Mouse (Mus musculus) embryo, embryonic 9.5 days (tissue): Measurements from ENCODE around the gene Rdm1.

Source experiments
- DNase-seq: peaks from one replicate; pipeline ENCODE4 v3.0.0-alpha.2; 2017; ENCODE audit errors: extremely low spot score

The Rdm1 gene

DNA sequence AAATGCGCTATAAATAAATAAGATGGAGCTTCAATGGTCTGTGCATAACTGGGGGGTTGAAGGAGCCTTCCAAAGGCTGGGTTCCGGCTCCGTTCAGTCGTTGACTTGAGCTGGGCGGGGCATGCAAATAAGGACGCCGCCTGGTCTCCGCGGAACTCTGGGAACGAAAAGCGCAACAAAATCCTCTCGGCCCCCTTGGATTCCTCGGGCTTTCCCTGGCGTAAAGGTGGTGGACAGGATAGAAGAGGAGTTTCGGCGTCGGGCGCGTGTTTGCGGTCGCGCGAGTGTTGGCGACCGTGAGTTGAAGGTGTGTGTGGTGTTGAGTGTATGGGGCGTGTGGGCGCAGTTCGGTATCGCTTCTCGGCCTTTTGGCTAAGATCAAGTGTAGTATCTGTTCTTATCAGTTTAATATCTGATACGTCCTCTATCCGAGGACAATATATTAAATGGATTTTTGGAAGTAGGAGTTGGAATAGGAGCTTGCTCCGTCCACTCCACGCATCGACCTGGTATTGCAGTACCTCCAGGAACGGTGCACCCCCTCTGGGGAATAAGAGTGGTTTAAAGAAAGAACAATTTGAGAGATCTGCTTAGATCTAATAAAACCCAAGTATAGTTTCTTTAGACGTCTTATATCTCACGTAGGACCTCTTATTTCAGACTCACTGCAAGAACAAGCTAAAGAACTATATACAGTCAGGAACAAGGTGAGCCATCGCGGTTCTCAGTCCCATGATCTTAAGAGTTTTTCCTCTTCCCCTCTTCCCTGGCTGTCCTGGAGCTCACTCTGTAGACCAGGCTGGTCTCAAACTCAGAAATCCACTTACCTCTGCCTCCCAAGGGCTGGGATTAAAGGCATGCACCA lies 31.1 kb downstream of the Rdm1 start:
- DNase-seq = peak; percentile 89

DNA sequence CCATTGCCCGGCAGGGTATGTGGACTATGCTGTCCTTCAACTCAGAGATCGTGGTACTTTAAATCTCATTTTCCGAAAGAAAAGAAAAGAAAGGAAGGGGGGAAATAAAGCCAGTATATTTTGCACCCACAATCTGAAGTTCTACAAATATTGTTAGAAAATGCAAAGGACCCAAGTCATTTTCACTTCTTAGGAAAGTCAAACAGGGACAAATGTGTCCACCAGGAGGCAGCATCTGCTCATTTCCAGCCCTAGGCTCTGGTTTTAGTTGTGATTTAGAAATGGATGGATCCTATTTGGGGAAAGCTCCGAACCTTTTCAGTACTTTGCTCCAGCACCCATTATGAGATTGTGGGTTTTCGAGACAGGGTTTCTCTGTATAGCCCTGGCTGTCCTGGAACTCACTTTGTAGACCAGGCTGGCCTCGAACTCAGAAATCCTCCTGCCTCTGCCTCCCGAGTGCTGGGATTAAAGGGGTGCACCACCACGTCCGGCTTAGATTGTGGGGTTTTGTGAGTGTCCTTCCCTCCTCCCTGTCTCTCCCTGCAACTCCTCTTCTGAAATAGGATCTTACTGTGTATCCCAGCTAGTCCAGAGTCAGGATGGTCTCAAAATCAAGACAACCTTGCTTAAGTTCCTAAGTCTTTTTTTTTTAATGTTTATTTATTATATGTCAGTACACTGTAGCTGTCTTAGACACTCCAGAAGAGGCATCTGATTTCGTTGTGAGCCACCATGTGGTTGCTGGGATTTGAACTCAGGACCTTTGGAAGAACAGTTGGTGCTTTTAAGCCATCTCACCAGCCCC lies 32.0 kb downstream of the Rdm1 start:
- DNase-seq = peak; percentile 82

DNA sequence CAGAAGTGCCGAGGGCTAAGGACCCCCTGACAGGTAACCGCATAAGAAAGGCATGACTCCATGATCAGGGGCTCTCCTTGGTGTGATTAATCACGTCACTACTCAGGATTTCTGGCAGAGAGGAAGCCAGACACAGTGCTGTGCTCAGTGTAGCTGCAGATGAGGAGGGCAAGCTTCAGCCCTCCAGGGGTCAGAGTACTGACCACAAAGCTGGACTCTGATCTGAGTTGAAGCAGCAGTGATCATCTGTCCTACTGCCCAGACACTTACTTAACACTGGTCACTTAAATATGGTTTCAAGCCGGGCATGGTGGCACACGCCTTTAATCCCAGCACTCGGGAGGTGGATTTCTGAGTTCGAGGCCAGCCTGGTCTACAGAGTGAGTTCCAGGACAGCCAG lies 34.2 kb downstream of the Rdm1 start:
- DNase-seq = no peak

DNA sequence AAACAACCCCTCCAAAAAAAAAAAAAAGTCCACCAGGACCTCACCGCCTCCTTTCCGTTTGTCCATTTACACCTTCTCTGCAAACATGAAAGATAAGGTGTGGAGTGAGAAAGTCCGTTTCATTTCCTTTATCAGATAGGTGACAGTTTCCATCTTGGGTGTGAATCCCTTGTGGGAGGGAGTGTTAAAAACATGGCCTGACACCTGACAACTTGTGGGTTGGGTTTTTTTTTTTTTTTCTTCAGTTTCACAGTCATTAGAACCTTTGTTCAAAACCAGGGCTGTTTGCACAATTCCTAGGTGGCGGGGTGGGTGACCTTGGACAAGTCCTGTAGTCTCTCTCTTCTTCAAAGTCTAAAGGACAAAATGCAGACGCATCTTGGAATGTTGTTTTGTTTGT lies 34.8 kb downstream of the Rdm1 start:
- DNase-seq = no peak

DNA sequence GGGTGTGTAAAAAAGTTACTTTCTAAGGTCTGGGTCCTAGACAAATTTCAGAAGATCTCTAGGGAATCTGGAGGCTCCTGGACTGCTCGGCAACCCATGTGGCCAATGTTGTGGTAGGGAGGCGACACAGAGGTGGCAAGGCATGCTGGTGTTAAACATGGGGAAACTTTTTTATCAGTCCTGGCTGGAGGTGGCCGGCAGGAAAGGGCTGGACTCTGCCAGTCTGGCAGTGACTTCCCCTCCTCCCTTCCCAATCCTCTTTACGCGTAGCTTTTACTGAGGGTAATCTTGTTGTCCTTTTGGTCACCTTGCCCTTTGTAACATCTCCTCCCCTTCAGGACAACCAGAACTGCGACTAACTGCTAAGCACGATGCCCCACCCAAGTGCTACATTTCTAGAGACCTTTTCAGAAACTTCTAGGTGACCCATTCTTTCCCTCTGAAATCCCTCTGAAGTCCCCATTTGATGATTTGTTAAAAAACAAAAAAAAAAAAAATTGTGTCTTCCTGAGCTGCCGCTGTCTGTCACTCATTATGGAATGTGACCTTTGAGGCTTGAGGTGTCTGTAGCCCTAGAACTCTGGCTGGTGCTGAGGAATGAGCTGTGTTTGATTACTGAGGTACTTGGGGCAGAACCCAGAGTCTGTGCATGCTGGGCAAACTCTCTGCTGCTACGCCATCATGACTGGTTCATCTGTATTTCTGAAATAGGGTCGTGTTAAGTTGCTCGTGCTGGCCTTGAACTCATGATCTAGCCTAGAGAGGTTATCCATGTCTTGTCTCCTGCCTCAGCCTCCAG lies 36.4 kb downstream of the Rdm1 start:
- DNase-seq = no peak

DNA sequence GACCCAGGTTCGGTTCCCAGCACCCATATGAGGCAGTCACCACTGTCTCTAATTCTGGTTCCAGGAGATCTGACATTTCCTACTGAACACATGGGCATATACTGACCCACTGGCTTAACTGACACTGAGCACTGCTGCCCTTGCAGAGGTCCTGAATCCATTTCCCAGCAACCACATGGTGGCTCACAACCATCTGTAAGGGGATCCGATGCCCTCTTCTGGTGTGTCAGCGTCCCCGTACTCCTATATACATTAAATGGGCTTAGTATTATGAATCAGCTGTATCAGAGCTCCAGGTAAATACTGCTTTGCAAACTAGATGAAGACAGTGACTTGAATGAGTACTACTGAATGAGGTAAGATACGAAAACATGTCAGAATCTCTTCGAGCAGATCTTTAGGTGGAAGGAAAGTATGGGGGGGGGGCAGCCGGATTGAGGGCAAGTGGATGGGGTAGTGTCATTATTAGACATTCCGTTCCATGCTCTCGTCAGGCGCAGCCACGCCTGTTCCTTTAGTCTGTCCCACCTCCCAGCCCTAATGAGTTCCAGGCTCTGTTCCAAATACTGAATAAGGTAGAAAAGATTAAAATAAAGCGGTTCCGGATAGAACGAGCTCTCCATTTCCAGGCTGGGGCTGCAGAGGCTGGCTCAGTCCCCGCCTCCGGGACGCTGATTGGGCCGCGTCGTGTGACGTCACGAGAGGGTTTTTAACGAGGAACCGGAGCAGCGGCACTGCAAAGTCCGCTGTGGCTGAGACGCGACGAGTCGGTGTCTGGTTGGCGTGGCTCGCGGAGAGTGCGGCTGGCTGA lies 38.0 kb downstream of the Rdm1 start, which contains the start of gene Arl4d:
Arl4d (plus strand) TSS at position 717 of the 811 bp plus-strand sequence.
- peak; percentile 93 for DNase-seq

DNA sequence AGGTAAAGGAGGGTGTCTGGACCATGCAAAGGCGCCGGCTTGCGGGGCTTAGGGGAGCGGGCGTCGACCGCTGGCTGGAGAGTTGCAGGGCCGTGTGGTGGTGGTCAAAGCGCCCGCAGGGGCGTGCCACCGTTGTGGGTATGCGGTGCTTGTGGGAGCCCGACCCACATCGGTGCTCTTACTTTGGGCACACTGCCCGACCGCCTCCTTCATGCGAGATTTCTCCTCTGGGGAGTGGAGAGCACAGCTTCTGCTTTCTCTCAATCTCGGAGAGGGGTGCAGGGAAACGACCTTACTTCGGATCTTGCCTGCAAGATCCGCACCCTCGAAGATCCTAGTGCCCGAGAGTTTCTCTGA lies 38.6 kb downstream of the Rdm1 start:
- no peak for DNase-seq

DNA sequence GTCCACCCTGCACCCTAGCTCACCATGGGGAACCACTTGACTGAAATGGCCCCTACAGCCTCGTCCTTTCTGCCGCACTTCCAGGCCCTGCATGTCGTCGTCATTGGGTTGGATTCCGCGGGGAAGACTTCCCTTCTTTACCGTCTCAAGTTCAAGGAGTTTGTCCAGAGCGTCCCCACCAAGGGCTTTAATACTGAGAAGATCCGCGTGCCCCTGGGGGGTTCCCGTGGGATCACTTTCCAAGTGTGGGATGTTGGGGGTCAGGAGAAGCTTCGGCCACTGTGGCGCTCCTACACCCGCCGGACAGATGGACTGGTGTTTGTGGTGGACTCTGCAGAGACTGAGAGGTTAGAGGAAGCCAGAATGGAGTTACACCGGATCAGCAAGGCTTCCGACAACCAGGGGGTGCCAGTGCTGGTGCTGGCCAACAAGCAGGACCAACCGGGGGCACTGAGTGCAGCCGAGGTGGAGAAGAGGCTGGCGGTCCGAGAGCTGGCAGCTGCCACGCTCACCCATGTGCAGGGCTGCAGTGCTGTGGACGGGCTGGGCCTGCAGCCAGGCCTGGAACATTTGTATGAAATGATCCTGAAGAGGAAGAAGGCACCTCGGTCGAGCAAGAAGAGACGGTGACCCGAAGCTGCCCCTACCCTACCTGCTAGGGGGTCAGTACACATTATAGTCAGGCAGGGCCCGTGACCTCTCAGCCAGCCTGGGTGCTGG lies 39.8 kb downstream of the Rdm1 start:
- no peak for DNase-seq

DNA sequence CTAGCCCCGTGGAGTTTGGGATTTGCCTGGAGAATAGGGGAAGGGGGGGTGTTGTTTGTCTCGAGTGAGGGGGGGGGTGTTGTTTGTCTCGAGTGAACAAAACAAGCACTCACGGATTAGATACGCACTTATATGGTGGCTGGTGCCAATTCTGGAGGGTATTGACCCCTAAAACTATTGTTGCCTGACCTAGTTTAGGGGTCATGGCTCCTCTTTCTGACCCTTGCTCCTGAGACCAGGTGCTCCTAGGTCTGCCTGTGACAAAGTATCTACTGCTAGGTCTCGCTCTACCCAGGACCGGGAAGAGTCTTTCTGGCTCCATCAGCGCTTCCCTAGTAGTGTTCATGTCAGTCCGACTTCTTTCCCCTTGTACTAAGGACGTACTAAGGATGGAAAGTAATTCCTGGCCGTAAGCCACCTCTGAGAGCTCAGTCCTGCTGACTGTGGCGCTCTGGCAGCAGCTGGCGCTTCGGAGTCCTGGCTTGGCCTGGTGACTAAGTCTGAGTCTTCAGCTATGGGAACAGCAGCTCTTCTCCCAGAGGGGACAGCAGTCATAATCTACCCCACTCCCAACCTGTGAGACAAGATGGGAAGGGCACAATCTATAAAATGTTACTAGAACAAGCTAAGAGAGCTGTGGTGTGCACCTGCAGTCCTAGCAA lies 41.0 kb downstream of the Rdm1 start:
- DNase-seq = no peak

DNA sequence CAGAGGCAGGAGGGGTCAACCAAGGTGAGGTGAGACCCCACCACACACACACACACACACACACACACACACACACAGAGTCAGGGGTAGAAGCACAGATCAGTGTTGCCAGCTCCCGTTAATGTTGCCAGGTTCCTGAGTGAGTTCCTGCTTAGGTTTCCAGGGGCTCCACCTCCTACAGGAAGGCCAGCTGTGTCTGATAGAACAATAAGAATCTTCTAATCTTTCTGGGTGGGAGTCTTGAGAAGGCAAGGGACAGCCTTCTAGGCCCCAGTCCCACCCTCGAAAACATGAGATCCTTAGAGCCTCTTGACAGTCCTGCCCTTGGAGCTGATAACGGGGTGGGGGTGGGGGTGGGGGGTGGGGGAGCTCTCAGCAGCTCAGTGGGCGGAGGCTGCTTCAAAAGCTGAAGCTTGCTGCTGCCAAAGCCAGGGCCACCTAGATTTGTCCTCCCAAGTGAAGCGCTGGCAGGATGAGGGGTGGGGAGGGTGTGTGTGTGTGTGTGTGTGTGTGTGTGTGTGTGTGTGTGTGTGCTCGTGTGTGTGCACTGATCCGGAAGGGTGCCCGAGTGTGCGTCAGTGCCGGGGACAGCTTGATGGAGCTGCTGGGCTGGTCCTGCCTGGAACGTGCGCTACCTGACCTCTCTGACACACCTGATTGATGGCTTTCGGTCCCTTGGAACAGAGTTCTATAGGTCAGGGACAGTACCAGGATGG lies 41.7 kb downstream of the Rdm1 start:
- DNase-seq = no peak

DNA sequence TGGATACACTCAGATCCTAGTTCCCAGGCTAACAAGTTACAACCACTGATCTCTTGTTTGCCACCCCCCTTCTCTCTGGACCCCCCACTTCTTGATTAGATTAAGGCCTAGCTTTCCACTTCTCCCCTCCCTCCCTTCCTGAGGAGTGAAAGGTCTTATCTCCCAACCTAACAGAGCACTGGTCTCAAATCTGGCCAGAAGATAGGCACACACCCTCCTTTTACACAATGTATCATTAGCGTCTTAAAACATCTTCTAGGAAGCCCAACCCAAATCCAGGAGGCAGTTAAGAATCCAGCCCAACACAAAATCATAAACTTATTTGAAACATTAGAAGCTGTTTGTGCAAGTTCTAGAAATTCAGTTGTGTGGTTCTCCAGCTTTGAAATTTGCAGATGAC lies 43.3 kb downstream of the Rdm1 start:
- no peak for DNase-seq

DNA sequence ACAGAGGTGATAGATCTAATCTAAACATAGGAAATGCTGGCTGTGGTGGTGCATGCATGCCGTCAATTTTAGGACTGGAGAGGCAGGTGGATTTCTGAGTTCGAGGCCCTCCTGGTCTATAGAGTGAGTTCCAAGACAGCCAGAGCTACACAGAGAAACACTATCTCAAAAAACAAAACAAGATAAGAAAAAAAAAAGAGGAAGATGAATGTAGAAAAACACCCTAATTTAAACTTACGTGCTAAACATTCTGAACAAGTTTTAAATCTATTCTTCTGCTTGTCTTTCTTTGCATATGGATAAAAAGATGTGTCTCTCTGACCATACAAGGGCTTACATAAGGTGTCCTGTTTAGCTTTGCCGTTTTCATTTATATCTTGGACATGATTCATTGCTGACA lies 44.3 kb downstream of the Rdm1 start:
- no peak for DNase-seq

DNA sequence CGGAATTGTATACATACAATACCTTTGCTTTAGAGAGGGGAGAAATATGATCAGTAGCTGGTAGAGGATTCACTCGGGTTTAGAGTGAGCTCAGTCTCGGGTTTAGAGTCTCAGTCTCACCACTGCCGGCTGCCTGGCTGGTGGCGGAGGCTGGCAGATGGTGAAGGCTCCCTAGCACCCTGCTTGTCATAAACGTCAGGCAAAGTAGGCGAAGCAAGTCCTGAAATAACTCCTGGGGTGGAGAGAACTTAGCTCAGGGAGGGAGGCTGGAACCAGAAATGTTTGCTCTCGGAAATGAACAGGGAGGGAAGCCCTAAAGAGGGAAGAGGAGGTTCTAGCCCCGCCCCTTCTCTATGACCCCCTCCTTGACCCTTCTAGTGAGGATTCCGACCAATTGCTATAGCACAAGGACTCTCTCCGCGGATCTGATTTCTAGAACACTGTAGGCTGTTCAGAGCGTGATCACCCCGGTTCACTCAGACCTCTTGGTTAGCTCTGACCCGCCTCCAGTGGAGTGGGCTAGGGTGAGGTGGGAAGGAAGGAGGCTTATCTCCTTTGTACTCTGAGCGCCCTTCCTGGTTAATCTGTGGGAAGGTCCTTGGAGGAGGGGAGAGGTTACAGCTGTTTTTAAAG lies 46.1 kb downstream of the Rdm1 start:
- peak; percentile 53 for DNase-seq

DNA sequence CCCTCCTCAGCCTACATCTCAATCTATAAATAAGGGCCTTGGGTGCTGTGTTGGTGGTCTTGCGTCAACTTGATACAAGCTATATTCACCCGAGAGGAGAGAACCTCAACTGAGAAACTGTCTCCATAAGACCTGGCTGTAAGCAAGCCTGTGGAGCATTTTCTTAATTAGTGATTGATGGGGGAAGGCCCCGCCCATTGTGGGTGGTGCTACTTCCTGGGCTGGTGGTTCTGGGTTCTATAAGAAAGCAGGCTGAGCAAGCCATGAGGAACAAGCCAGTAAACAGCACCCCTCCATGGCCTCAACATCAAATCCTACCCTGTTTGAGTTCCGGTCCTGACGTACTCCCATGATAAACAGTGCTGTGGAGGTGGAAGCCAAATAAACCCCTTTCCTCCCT lies 47.1 kb downstream of the Rdm1 start:
- no peak for DNase-seq

DNA sequence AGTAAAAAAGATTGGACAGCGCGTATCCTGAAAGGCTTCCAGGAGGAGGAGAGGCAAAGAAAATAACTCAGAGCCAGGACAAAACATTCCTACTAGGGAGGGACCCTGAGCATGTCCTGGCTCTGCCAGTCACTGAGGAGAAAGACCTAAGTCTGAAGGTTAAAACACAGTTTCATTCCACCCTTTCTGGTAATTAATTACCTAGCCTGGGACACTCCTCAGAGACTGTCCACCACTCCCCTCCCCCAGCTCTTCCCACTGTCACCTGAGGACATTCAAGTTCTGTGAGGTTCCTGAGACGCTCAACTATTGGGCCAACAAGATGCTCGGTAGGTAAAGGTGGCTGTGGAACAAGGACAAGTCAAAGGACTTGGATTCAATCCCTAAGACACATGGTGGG lies 48.4 kb downstream of the Rdm1 start:
- DNase-seq = no peak

DNA sequence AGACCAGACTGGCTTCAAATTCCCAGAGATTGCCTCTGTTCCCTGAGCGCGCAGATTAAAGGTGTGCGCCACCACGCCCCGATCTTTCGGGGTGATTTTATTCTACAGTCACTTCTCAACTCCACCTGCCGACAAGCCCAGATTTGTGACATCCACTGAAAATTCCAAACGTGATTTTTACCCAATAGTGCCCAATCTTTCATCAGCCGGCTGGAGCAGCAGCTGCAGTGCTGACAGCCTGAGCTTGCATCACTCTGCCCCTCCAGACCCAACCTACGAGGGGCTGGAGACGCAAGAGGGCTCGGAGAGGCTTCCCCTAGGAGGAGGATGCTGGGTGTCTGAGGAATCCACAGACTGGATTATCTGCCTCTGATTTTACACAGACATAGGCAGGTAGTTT lies 50.7 kb downstream of the Rdm1 start:
- DNase-seq = no peak

DNA sequence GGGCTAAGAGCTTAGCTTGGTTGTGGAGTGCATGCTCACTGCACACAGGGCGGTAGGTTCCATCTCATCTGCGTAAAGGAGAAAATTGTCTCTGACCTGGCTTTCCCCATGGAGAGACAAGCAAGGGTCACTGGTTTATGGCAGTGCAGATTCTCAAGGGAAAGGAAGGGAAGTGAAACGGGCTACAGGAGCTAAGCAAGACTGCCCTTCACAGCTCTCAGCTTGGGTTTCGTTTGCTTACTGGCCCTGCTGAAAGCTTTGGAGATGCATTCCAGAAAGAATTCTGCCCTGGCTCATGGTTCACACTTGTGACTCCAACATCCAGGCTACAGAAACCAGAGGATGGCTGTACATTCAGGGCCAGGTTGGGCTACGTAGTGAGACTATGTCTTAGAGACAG lies 51.8 kb downstream of the Rdm1 start:
- no peak for DNase-seq

DNA sequence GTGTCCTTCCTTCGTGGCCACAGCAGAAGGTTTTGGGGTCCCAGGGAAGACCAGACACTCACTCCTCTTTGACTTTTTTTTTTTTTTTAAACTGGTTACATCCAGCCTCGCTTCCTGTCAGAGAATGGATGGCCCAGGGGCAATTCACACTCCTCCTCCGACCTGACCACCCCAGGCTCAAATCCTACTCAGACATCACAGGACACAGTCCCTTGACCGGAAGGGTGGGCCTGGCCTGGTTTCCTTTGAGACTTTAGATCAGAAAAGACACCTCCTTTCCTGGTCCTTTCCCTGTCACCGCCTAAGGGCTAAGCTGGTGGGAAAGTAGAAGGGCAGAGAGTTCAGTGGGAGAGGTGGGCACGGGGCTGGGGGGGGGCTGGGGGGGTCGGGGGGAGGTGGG lies 52.9 kb downstream of the Rdm1 start:
- DNase-seq = no peak
